Mouse (Mus musculus) embryonic fibroblast, embryonic 13.5 days (primary cell): ENCODE data around the gene Pcdh19.

Experiments
- CTCF ChIP-seq: IDR thresholded peaks from 2 replicates; pipeline ENCODE4 v1.5.1; 2011; ENCODE audit warnings: mild to moderate bottlenecking, control low read depth, low read length, moderate library complexity, borderline replicate concordance; ENCODE audit not compliant: insufficient read depth
- POLR2A ChIP-seq: IDR thresholded peaks from 2 replicates; pipeline ENCODE4 v1.6.1; 2011; ENCODE audit warnings: low read depth, mild to moderate bottlenecking, control low read depth, low read length, moderate library complexity

DNA sequence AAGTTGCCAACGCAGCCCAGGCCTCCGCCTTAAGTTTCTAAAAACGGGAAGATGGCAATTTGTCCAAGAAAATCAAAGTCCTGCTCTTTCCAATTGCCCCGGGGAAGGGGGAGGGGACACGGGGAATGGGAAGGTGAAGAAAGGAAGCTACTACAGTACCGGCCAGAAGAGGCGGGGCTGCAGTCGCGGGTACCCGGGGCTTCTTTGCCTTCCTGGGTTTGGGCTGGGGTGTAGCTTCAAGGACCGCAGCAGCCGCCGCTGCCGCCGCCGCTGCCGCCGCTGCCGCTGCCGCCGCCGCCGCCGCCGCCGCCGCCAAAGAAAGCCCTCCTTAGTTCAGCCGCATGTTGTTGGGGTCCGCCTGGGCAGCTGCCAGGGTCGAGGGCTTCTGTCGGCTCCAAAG is 631 bp downstream of the Pcdh19 start:
- TF ChIP-seq POLR2A = no peak
- no peak for TF ChIP-seq CTCF
